Comparison of ENCODE assay signal across 8 mouse cellular contexts in the genomic region with DNA sequence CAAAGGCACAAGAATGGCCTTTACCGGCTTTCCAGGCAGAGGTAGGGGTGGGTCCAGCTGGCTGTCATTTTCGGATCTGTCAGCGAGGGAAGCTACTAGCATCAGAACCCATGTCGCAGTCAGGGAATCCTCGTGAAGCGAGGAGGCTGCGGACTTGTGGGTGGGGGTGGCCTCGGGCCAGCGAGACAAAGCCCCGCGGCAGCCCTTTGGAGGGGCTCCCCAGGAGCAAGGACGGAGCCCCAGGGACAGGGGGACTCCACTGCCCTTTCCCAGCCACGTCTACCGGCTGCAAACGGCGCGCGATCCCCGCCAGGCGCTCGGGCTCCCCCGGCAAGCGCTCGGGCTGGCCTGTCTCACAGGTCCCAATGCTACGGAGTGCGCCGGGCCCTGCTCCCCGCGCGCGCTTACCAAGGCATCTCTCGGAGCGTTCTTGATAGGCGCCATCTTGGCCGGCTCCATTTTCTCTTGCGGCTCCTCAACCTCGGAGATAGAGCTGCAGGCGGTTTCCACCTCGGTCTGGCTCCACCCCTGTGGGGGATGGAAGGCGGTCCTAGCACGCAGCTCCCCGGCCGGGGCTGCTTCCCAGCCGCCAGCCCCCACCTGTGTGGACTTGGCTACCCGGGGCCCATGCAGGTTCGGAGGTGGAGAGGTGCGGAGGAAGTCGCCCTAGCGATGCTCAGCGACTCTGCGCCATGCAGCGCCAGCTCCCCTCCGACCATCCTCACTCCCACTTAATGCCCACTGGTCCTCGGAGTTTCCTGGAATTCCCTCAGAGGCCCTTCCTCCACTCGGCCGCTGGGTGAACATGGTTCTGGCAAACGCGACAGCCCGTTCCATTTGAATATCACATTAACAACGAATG. TPM values are rescaled to one million over a fixed set of nuclear protein-coding genes. Genes with fewer than 3 reads are reported as not detected.
DNase-seq lines count a peak whose midpoint lies in the region; ATAC-seq lines count a peak whose summit lies in the region.

No protein-coding gene starts in this region.

- peak overlapping the region; percentile 42 for H3K4me3 ChIP-seq in intestine, embryonic 14.5 days (ENCODE audit: low read depth, low read length)

- peak overlapping the region; percentile 57 for H3K9ac ChIP-seq in intestine, embryonic 14.5 days (ENCODE audit: low read length)

- 17% methylated on average over 48 of the region's 60 CpGs for WGBS in intestine, embryonic 14.5 days

- no peaks in the 10 kb centered on the region for H3K36me3 ChIP-seq in intestine, embryonic 14.5 days (ENCODE audit: control insufficient read depth, insufficient read depth, low read length)

- intact Hi-C loops in gastrocnemius, postnatal 14 days (cut with DNase I; ENCODE audit: low total_unique reads): no loop called here
- intact Hi-C loops in left cerebral cortex, postnatal 10 days (cut with DNase I): loop anchor here (5.0 kb wide), 1 partner anchor 168 kb away; no protein-coding TSS in a partner anchor

- no peaks in the 10 kb centered on the region for H3K27me3 ChIP-seq in intestine, embryonic 14.5 days (replicated peaks; ENCODE audit: control insufficient read depth, insufficient read depth, low read length)

- peak overlapping the region; percentile 44; the same call in 1 of the 2 replicates for H3K27ac ChIP-seq in intestine, embryonic 14.5 days (ENCODE audit: low read depth)

- peak overlapping the region; percentile 46 for H3K4me2 ChIP-seq in intestine, embryonic 14.5 days (ENCODE audit: low read length)

- peak; percentile 95 for ATAC-seq in intestine, embryonic 14.5 days (replicated peaks; ENCODE audit: low FRiP score, low TSS enrichment, low read depth)
- peak; percentile 98 for ATAC-seq in megakaryocyte progenitor cell, adult 5-6 weeks (replicated peaks; ENCODE audit: poor library complexity)

- 0 out of 2 replicates have a peak, but pooled peaks cover 5% of the 10 kb centered on the region for H3K9me3 ChIP-seq in intestine, embryonic 14.5 days (ENCODE audit: control insufficient read depth, low read length)

- DNase-seq in adrenal gland, adult (ENCODE audit: inconsistent age in 2 of 2, low spot score in 1 of 2): peak; percentile 79 to 91
- DNase-seq in embryo, embryonic 10 days (ENCODE audit: low spot score): peak; percentile 59
- peak; percentile 69 for DNase-seq in gastrocnemius, postnatal 14 days
- peak; percentile 82 for DNase-seq in intestine, embryonic 14.5 days (ENCODE audit: low spot score)
- DNase-seq in left cerebral cortex, postnatal 10 days (ENCODE audit: extremely low spot score in 1 of 2, low spot score in 2 of 2): peak; percentile 62 to 84
- DNase-seq in right cerebral cortex, postnatal 14 days: peak; percentile 61
- peak; percentile 46 for DNase-seq in urinary bladder, postnatal 25 days (ENCODE audit: low spot score)

- no peaks in the 10 kb centered on the region for H3K4me1 ChIP-seq in intestine, embryonic 14.5 days (replicated peaks; ENCODE audit: control insufficient read depth, insufficient read depth, low read length)

RNA-seq across cellular contexts. Expression of gene Taf9b, which starts 1.6 kb away (rescaled TPM):
- total RNA-seq in gastrocnemius, postnatal 14 days (2021): 1 to 10 TPM; 5.6 to 6.9 TPM
- polyA plus RNA-seq in intestine, embryonic 14.5 days (2014; fragmentation: Nextera tagmentation; extraction: Ambion mirVana): 9.7 and 11.3 TPM in 2 replicates
- 10 to 100 TPM; 27.2 to 29.1 TPM for total RNA-seq in left cerebral cortex, postnatal 10 days (2021)
- 6.4 and 11.1 TPM in 2 replicates for total RNA-seq in megakaryocyte progenitor cell, adult 5-6 weeks (2015)
- 1.0 and 4.1 TPM in 2 replicates for total RNA-seq in megakaryocyte progenitor cell, adult 5-6 weeks (2017)

RNA-seq across cellular contexts. Expression of gene Pgk1, which starts 32.5 kb away (rescaled TPM):
- 1,000 to 10,000 TPM; 1,326 to 1,532 TPM for total RNA-seq in gastrocnemius, postnatal 14 days (2021)
- polyA plus RNA-seq in intestine, embryonic 14.5 days (2014; fragmentation: Nextera tagmentation; extraction: Ambion mirVana): 473 and 482 TPM in 2 replicates
- 100 to 1,000 TPM; 307 to 351 TPM for total RNA-seq in left cerebral cortex, postnatal 10 days (2021)
- 406 and 427 TPM in 2 replicates for total RNA-seq in megakaryocyte progenitor cell, adult 5-6 weeks (2015)
- total RNA-seq in megakaryocyte progenitor cell, adult 5-6 weeks (2017): 339 and 366 TPM in 2 replicates

RNA-seq across cellular contexts. Expression of gene Fnd3c2, which starts 35.8 kb away (rescaled TPM):
- under 1 TPM in 1 of 2 experiments, not detected in 1; 0.23 TPM for total RNA-seq in gastrocnemius, postnatal 14 days (2021)
- polyA plus RNA-seq in intestine, embryonic 14.5 days (2014; fragmentation: Nextera tagmentation; extraction: Ambion mirVana): not detected in 2 replicates
- total RNA-seq in left cerebral cortex, postnatal 10 days (2021): not detected
- not detected in 2 replicates for total RNA-seq in megakaryocyte progenitor cell, adult 5-6 weeks (2015)
- not detected in 2 replicates for total RNA-seq in megakaryocyte progenitor cell, adult 5-6 weeks (2017)

Comparison
In these comparisons a context has a peak if more than half of its experiments do, and no peak if none do; other contexts are left out.
1. Peak in every context shown above with its lines: DNase-seq, ATAC-seq, H3K4me3 ChIP-seq and H3K27ac ChIP-seq.